Mouse (Mus musculus): ENCODE measurements around the gene Slc25a26. TPM values are rescaled to one million over a fixed set of nuclear protein-coding genes. Genes with fewer than 3 reads are reported as not detected.

Gene Slc25a26
- polyA plus RNA-seq, 2 experiments, result 1.7 to 2.6 TPM

- Histone ChIP-seq H3K9me3 (ENCODE audit: control insufficient read depth, low read length) (no peaks in the 10 kb centered on the region), H3K4me2 (ENCODE audit: low read depth) (no peak overlapping the region), H3K27ac (no peak overlapping the region), H3K4me3 (ENCODE audit: insufficient read depth in 1 of 2, low read depth in 2 of 2, low read length in 2 of 2) (no peak overlapping the region), H3K4me1 (replicated peaks; ENCODE audit: control insufficient read depth in 2 of 2, insufficient read depth in 2 of 2, low read length in 1 of 2) (no peaks in the 10 kb centered on the region), H3K27me3 (ENCODE audit: control insufficient read depth, insufficient read depth, low read length) (no peaks in the 10 kb centered on the region), H3K36me3 (replicated peaks; ENCODE audit: control insufficient read depth, insufficient read depth, low read depth) (no peaks in the 10 kb centered on the region), H3K9ac (replicated peaks) (no peak overlapping the region)
- ATAC-seq (ENCODE audit: insufficient read depth), result no peak
- 72% methylated on average over 9 of the region's 9 CpGs for WGBS (ENCODE audit: insufficient replicate concordance)
- DNase-seq (ENCODE audit: low read depth in 3 of 3, low spot score in 3 of 3), result no peak
- TF ChIP-seq CTCF (IDR thresholded peaks at IDR 0.05; ENCODE audit: low read depth) (no peak), EP300 (IDR thresholded peaks at IDR 0.05; ENCODE audit: low read depth) (no peak)
Measured at GRCm38 (mm10) chr6:94575526-94576166, 75.5 kb downstream of the Slc25a26 start.

- no peaks in the 10 kb centered on the region for H3K9me3 ChIP-seq (ENCODE audit: control insufficient read depth, low read length)
- H3K9ac ChIP-seq (replicated peaks), result no peak overlapping the region
- H3K36me3 ChIP-seq (replicated peaks; ENCODE audit: control insufficient read depth, insufficient read depth, low read depth), result no peaks in the 10 kb centered on the region
- no peaks in the 10 kb centered on the region for H3K27me3 ChIP-seq (ENCODE audit: control insufficient read depth, insufficient read depth, low read length)
- TF ChIP-seq CTCF (IDR thresholded peaks at IDR 0.05; ENCODE audit: low read depth), result no peak
- no peak for TF ChIP-seq EP300 (IDR thresholded peaks at IDR 0.05; ENCODE audit: low read depth)
- H3K27ac ChIP-seq, result no peak overlapping the region
- no peak overlapping the region for H3K4me3 ChIP-seq (ENCODE audit: insufficient read depth in 1 of 2, low read depth in 2 of 2, low read length in 2 of 2)
- ATAC-seq (ENCODE audit: insufficient read depth), result no peak
- no peak for DNase-seq (ENCODE audit: low read depth in 3 of 3, low spot score in 3 of 3)
- H3K4me2 ChIP-seq (ENCODE audit: low read depth), result no peak overlapping the region
- 89% methylated on average over 8 of the region's 8 CpGs for WGBS (ENCODE audit: insufficient replicate concordance)
- no peaks in the 10 kb centered on the region for H3K4me1 ChIP-seq (replicated peaks; ENCODE audit: control insufficient read depth in 2 of 2, insufficient read depth in 2 of 2, low read length in 1 of 2)
Measured at GRCm38 (mm10) chr6:94577991-94578390, 77.9 kb downstream of the Slc25a26 start.

GRCm38 (mm10) chr6:94582055-94582454 lies 81.9 kb downstream of the Slc25a26 start:
- Histone ChIP-seq H3K27me3 (ENCODE audit: control insufficient read depth, insufficient read depth, low read length) (no peaks in the 10 kb centered on the region), H3K4me3 (ENCODE audit: insufficient read depth in 1 of 2, low read depth in 2 of 2, low read length in 2 of 2) (no peak overlapping the region), H3K36me3 (replicated peaks; ENCODE audit: control insufficient read depth, insufficient read depth, low read depth) (no peaks in the 10 kb centered on the region), H3K9me3 (ENCODE audit: control insufficient read depth, low read length) (no peaks in the 10 kb centered on the region), H3K27ac (no peak overlapping the region), H3K4me1 (replicated peaks; ENCODE audit: control insufficient read depth in 2 of 2, insufficient read depth in 2 of 2, low read length in 1 of 2) (no peaks in the 10 kb centered on the region), H3K4me2 (ENCODE audit: low read depth) (no peak overlapping the region), H3K9ac (replicated peaks) (no peak overlapping the region)
- ATAC-seq (ENCODE audit: insufficient read depth), result no peak
- DNase-seq (ENCODE audit: low read depth in 3 of 3, low spot score in 3 of 3), result no peak
- WGBS (ENCODE audit: insufficient replicate concordance), result 54% methylated on average over 9 of the region's 9 CpGs
- TF ChIP-seq CTCF (IDR thresholded peaks at IDR 0.05; ENCODE audit: low read depth) (no peak), EP300 (IDR thresholded peaks at IDR 0.05; ENCODE audit: low read depth) (no peak)

- ATAC-seq (ENCODE audit: insufficient read depth) (no peak), DNase-seq (ENCODE audit: low read depth in 3 of 3, low spot score in 3 of 3) (no peak)
- Histone ChIP-seq H3K4me3 (ENCODE audit: insufficient read depth in 1 of 2, low read depth in 2 of 2, low read length in 2 of 2) (no peak overlapping the region), H3K36me3 (replicated peaks; ENCODE audit: control insufficient read depth, insufficient read depth, low read depth) (no peaks in the 10 kb centered on the region), H3K27ac (no peak overlapping the region), H3K4me2 (ENCODE audit: low read depth) (no peak overlapping the region), H3K9me3 (ENCODE audit: control insufficient read depth, low read length) (no peaks in the 10 kb centered on the region), H3K9ac (replicated peaks) (no peak overlapping the region), H3K4me1 (replicated peaks; ENCODE audit: control insufficient read depth in 2 of 2, insufficient read depth in 2 of 2, low read length in 1 of 2) (no peaks in the 10 kb centered on the region), H3K27me3 (ENCODE audit: control insufficient read depth, insufficient read depth, low read length) (no peaks in the 10 kb centered on the region)
- TF ChIP-seq CTCF (IDR thresholded peaks at IDR 0.05; ENCODE audit: low read depth), result no peak
- TF ChIP-seq EP300 (IDR thresholded peaks at IDR 0.05; ENCODE audit: low read depth), result no peak
- 79% methylated on average over 9 of the region's 9 CpGs for WGBS (ENCODE audit: insufficient replicate concordance)
Measured at GRCm38 (mm10) chr6:94584147-94584695, 84.1 kb downstream of the Slc25a26 start.

GRCm38 (mm10) chr6:94584976-94585375 lies 84.8 kb downstream of the Slc25a26 start:
- no peak for DNase-seq (ENCODE audit: low read depth in 3 of 3, low spot score in 3 of 3)
- no peaks in the 10 kb centered on the region for H3K9me3 ChIP-seq (ENCODE audit: control insufficient read depth, low read length)
- no peaks in the 10 kb centered on the region for H3K27me3 ChIP-seq (ENCODE audit: control insufficient read depth, insufficient read depth, low read length)
- WGBS (ENCODE audit: insufficient replicate concordance), result 61% methylated on average over 4 of the region's 4 CpGs
- H3K27ac ChIP-seq, result no peak overlapping the region
- H3K4me3 ChIP-seq (ENCODE audit: insufficient read depth in 1 of 2, low read depth in 2 of 2, low read length in 2 of 2), result no peak overlapping the region
- ATAC-seq (ENCODE audit: insufficient read depth), result no peak
- H3K9ac ChIP-seq (replicated peaks), result no peak overlapping the region
- TF ChIP-seq EP300 (IDR thresholded peaks at IDR 0.05; ENCODE audit: low read depth) (no peak), CTCF (IDR thresholded peaks at IDR 0.05; ENCODE audit: low read depth) (no peak)
- H3K36me3 ChIP-seq (replicated peaks; ENCODE audit: control insufficient read depth, insufficient read depth, low read depth), result no peaks in the 10 kb centered on the region
- H3K4me1 ChIP-seq (replicated peaks; ENCODE audit: control insufficient read depth in 2 of 2, insufficient read depth in 2 of 2, low read length in 1 of 2), result no peaks in the 10 kb centered on the region
- no peak overlapping the region for H3K4me2 ChIP-seq (ENCODE audit: low read depth)

All from liver, embryonic 14.5 days (tissue).